Mouse (Mus musculus): Measurements from ENCODE around the gene Pou3f3.

Pou3f3 gene

DNA sequence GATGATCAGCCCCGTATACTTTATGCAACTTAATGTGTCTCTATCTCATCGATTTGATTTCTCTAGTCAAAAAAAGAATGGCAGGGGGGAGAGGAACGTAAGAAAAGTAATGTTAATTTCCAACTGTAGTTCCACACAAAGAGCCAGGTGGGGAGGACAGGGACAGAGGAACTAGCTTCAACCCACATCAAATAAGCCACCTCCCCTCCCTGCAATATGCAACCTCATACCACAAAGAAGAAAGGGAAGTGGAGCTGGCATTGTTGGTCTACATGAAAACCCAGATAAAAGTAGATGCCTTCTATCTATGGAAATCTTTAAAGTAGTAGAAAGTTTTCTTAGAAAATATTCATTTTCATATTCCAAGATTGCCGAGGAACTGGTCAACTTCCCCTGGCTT is 14.7 kb downstream of the Pou3f3 start:
- DNase-seq (ENCODE audit: low spot score in 2 of 2) = no peak

- DNase-seq (ENCODE audit: low spot score in 2 of 2) = no peak
Observed at GRCm38 (mm10) chr1:42710995-42711394, 15.4 kb downstream of the Pou3f3 start.

DNA sequence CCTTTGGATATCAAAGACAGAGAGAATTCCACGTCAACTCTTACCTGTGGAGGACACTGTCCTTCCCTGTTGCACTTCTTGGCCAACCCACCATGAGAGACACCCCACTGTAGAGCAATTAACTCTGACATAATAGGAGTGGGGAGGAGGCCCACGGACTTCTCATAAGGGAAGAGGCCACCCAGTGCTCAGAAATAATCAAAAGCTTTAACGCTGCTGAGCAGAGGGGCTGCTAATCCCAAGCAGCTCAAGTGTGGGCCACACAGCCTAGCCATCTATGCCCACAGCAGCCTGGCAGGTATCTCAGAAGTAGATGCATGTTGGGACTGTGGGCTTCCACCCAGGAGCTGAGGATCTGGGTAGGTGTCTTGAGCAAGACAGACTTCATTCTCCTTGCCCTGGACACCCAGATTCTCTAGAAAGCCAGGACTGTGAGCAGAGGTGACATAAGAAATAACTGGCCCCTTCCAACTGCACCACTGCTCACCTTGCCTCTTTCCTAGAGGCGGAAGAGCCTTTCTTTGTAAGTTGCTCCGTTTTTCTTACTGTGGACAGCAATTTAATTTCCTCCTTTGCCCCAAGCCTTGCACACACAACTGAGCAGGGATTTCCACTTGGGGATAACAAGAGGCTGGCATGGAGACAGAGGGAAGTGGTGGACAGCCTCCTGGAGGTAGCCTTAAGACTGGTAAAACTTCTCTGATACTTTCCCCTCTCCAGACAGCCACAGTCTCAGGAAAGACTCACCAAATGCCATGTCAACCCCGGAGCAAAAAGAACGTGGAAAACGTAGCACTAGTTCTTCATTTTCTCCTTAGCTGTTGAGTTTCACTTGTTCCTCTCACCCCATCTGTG is 16.1 kb downstream of the Pou3f3 start:
- no peak for DNase-seq (ENCODE audit: low spot score in 2 of 2)

- no peak for DNase-seq (ENCODE audit: low spot score in 2 of 2)
Observed at GRCm38 (mm10) chr1:42712311-42712690, 16.7 kb downstream of the Pou3f3 start.

- peak; percentile 37 to 48 for DNase-seq (ENCODE audit: low spot score in 2 of 2)
Observed at GRCm38 (mm10) chr1:42713104-42713932, 17.8 kb downstream of the Pou3f3 start.

DNA sequence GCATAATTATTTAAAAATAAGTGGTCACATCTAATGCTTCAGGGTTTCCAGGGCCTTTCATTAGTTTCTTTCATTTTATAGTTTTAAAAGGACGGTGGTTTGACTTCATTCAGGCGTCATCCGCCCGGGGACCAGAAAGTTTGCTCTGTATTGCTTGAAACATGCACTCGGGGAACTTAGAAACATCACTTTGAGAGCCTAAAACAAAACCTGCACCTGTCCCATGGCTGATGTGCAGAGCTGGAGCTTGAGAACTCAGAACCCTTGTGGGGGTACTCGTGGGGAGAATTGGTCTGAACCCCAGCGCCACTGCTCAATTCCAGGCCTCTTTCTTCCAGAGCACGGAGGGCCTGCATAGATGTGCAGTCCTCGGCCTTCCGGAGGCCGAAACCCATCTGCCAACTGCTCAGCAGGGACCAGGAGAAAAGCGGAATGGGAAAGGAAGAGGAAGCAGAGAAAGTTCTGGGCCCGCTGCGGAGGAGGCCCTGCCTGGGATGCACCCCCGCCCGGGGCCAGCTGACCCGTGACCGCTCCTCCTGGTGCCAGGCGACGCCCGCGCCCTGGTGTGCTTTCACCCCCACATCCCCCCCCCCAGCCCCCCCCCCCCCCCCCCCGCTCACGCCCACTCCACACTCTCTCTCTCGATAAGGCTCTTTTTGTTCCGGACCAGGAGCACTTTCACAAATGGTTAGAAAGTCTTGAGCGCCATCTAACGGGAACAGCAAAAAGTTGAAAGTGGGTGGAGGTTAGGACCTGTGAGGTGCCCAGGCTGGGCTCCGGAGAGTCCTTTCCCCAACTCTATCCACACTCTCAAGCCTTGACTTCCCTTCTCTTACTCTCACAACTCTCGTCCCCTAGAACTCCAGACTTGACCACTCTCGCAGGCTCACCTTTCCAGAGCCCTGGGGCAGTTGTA is 18.7 kb downstream of the Pou3f3 start:
- DNase-seq (ENCODE audit: low spot score in 2 of 2) = peak; percentile 46 to 56

DNA sequence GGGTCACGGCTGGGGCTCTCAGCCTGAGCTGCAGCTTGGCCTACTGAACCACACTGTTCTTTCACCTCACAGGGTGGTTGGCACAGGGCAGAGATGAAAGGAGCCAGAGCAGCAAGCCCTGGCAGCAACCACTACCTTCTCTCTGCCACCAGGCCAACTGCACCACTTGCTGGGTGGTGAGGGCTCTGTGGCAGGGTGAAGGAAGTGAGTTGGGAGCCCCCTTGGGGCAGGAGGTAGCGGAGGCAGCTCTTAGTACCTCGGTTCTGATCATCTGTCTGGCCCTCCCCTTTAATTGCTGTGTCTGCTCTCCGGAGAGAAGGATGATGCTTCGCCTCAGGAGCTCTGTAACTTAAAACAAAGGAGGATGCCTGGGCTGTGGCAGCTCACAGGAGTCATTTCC is 23.0 kb downstream of the Pou3f3 start:
- DNase-seq (ENCODE audit: low spot score in 2 of 2) = peak; percentile 22 to 31

- DNase-seq (ENCODE audit: low spot score in 2 of 2) = no peak
Observed at GRCm38 (mm10) chr1:42721353-42721752, 25.8 kb downstream of the Pou3f3 start.

GRCm38 (mm10) chr1:42723769-42724300 is 28.3 kb downstream of the Pou3f3 start:
- DNase-seq (ENCODE audit: low spot score in 2 of 2) = no peak

DNA sequence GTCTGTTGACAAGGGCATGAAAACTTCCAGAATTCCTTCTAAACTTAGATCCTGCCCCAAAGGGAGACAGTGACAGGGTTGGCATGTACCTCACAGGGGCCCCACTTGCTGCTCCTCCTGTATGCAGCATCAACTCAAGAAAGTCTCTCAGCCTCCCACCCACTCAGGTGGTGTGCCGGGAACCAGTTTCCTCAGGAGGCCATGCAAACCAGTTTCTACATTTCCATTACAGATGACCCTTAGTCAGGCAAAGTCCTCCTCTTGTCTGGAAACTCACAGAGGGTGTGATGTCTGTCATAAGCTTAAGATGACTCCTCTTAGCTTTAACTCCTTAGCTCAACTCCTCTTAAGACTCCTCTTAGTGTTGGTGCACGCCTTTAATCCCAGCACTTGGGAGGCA is 29.3 kb downstream of the Pou3f3 start:
- no peak for DNase-seq (ENCODE audit: low spot score in 2 of 2)

DNA sequence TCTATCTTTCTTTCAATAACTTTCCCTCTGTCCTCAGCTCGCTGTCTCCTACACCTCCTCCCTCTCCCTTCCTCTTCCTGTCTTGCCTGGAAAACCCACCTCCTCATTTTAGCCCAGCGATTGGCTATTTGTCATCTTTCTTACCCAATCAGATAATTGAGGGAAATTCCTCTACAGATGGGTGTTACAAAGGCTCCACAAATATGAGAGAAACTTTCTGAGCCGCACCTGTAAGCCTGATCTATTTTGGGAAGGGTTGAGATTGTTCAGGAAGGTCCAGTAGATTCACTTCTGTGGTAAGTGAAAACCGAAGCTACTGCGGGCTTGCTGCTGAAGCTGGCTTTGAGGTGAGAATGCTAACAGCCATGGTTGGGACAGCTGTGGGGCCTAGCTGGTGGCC is 31.6 kb downstream of the Pou3f3 start:
- no peak for DNase-seq (ENCODE audit: low spot score in 2 of 2)

GRCm38 (mm10) chr1:42727676-42728075 is 32.1 kb downstream of the Pou3f3 start:
- DNase-seq (ENCODE audit: low spot score in 2 of 2) = no peak

DNA sequence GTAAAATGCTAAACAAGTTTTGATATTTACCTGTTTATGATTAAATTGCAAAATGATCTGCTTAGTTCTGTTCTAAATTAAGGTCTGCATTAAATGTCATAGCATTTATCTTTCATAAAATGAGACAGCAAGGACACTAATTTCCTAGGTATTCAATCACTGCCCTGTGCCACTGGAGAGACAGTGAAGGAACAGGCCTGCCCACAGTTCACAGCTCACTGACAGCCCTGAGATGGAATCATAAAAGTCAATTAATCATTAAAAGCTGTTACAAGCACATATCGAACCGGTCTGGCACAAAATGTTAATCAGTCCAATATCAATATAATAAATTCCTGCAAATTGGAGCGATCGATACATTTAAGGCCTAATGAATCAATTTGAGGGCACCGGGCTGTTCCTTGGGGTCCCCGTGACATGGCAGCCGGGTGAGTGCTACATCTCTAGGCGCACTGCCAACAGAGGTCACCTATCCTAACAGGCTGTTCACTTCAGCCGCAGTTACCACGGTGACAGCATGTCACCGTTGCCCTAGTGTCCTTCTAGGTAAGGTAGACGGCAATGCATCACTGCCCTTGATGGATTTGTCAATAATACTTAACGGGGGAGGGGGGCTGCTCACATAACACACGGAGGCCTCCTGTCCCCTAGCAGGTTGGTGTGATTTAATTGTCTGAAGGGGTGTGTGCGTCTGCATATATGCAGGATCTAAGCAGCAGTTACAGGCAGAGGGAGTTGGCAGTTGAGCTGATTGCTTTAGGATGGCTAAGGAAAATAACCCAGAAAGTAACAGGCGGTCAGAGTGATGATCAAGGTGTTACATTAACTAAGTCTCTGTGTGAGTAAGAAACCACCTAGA is 46.0 kb downstream of the Pou3f3 start:
- DNase-seq (ENCODE audit: low spot score in 2 of 2) = no peak

- no peak for DNase-seq (ENCODE audit: low spot score in 2 of 2)
Observed at GRCm38 (mm10) chr1:42742242-42742560, 46.6 kb downstream of the Pou3f3 start.

DNA sequence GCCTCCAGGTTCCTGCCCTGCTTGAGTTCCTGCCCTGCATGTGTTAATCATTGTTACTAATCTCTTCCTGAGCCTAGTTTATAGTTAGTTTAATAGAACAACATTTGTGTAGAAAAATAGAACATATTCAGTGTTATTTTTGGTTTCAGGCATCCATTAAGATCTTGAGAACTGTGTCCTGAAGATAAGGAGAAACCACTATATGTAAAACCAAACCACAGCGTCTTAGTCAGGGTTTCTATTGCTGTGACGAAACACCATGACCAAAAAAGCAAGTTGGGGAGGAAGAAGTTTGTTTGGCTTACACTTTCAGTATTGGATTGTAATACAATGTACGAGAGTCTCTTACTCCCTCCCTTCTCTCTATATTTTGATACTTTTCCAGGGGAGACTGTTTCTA is 49.5 kb downstream of the Pou3f3 start:
- no peak for DNase-seq (ENCODE audit: low spot score in 2 of 2)

GRCm38 (mm10) chr1:42749536-42750292 is 54.1 kb downstream of the Pou3f3 start:
- DNase-seq (ENCODE audit: low spot score in 2 of 2) = no peak

Measured in frontal cortex, postnatal 10 days (tissue).